Mouse (Mus musculus): Measurements from ENCODE around the gene Camk1d.
"Not testable (repeated sequence)": the region's sequence is repeated elsewhere in the genome, so short reads cannot be mapped to it uniquely, and the experiment has no call there.

Gene Camk1d

DNA sequence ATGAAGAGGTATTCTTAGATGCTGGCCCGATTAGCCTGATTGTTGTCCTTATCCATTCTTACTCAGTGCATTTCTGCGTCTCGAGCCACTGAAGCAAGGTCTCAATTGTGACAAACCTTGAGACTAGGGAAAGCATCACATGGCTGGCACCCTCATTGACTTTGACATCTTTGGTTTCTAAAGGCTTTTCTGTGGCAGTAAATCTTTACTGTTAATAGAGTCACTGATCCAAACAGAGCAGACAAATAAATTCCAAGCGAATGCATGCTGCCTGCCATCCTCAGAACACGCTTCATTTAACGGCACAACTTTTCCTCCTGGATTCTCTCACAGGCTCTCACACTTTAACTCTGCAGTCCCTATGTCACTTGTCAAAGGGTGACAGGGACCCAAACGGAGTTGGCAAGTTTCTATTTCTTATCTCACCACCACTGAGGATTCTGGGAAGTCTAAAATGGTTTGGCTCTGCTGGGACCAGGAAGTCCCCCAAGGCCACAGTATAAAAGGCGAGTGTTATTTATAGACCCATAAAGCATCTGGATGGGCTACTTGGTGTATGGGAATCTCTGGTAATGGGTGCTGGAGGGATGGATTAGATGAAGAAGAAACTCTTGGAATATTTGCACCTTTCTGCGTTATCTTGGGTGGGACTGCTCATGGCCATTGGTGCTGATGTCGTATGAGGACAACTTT lies 141.9 kb downstream of the Camk1d start:
- DNase-seq (ENCODE audit: low read depth, low spot score): no peak

GRCm38 (mm10) chr2:5566611-5567010 lies 147.7 kb downstream of the Camk1d start:
- DNase-seq (ENCODE audit: low read depth, low spot score): no peak

DNA sequence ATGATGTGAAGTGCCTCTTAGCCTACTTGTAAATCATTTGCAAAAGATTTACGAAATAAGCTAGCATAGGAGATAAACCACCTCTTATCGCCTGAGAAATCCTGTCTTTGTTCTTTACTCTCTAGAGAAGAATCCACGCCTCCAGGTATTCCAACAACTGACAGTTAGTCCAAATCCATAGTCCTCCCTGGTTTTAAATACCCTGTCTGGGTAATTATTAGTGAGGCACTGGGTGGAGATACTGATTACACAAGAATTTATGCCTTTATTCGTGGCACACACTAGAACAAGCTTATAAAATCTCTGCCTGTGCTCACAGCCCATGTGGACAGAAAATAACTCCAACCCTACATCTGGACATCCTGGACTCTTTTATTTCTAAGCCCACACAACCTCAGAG lies 150.6 kb downstream of the Camk1d start:
- no peak for DNase-seq (ENCODE audit: low read depth, low spot score)

DNA sequence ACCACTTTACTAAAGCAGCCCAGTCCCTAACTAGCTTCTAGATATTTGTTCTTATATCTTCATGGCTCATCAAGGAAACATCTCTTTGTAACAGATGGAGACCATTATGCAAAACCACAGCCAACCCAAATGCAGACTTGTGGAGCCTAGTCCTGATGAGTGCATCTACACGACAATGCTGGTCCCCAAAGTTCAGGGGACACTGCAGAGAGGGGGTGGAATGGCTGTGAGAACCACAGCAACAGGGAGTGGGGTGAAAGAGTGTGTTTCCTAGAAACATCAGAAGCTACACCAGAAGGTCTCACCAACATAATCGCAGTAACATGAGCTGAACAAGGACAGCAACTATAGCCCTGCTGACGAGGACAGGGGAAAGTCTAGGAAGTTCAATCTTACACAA lies 152.9 kb downstream of the Camk1d start:
- no peak for DNase-seq (ENCODE audit: low read depth, low spot score)

DNA sequence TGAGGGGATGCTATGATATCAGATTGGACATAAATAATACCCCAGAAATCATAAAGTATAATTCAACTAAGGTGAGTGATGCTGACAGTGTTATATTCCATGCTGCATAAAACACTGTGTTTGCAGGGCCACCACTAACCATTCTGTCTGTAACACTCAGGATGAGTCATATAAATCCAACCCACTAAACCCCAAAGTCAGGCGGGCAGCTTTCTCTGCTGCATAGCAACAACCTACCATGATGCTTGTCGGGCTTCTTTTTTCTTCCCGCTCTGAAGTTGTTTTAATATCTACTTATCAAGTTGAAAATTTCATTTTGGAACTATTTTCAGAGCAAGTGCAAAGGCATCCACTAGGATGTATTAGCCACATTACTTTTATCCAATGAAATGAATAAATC lies 161.1 kb downstream of the Camk1d start:
- no peak for DNase-seq (ENCODE audit: low read depth, low spot score)

- DNase-seq (ENCODE audit: low read depth, low spot score): no peak
Measured at GRCm38 (mm10) chr2:5551758-5552255, 162.5 kb downstream of the Camk1d start.

- no peak for DNase-seq (ENCODE audit: low read depth, low spot score)
Measured at GRCm38 (mm10) chr2:5549334-5549733, 165.0 kb downstream of the Camk1d start.

- no peak for DNase-seq (ENCODE audit: low read depth, low spot score)
Measured at GRCm38 (mm10) chr2:5548872-5549271, 165.4 kb downstream of the Camk1d start.

DNA sequence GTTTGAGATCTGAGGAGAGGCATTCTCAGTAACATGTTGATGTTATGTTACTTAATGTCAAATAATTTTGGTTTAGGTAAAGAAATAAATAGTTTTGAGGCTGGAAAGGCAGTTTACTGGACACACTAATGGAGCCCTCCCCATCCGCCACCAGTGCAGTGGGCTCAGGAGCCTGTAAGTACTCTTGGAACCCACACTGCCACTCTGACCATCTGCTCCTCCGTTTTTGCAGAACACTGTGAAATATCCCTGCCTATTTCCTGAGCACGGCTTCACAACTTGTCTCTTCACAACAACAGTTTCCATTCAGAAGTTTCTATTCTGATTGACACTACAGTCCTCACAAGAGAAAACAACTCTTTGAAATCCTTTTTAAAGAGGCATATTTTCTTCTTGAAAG lies 173.4 kb downstream of the Camk1d start:
- no peak for DNase-seq (ENCODE audit: low read depth, low spot score)

DNA sequence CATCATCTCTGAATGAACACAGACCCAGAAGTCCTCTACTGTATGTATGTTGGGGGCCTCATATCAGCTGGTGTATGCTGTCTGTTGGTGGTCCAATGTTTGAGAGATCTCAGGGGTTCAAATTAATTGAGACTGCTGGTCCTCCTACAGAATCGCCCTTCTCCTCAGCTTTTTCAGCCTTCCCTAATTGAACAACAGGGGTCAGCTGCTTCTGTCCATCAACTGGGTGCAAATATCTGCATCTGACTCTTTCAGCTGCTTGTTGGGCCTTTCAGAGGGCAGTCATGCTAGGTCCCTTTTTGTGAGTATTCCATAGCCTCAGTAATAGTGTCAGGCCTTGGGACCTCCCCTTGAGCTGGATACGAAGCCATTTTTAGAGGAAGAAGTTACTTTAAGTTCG lies 174.4 kb downstream of the Camk1d start:
- DNase-seq (ENCODE audit: low read depth, low spot score): not testable (repeated sequence)

DNA sequence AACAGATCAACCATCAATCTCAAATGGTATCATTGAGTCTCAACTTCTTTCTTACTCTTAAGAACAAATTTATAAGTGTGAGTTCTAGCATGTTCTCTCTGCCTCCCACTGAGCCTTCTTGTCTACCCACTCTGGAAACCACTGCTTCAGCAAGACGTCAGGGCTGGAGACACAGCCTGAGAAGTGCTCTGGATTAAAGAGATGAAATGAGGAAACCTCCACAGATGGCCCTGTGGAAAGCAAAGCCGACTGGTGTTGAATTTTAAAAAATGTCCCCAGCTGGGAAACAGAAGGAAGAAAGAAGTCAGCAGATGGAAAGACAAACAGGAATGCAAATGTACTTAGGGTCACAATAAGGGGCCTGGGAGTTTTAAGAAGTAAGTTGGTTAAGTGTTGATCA lies 180.4 kb downstream of the Camk1d start:
- DNase-seq (ENCODE audit: low read depth, low spot score): peak; percentile 28

GRCm38 (mm10) chr2:5529992-5530391 lies 184.3 kb downstream of the Camk1d start:
- peak; percentile 18 for DNase-seq (ENCODE audit: low read depth, low spot score)

- no peak for DNase-seq (ENCODE audit: low read depth, low spot score)
Measured at GRCm38 (mm10) chr2:5519221-5519669, 195.1 kb downstream of the Camk1d start.

DNA sequence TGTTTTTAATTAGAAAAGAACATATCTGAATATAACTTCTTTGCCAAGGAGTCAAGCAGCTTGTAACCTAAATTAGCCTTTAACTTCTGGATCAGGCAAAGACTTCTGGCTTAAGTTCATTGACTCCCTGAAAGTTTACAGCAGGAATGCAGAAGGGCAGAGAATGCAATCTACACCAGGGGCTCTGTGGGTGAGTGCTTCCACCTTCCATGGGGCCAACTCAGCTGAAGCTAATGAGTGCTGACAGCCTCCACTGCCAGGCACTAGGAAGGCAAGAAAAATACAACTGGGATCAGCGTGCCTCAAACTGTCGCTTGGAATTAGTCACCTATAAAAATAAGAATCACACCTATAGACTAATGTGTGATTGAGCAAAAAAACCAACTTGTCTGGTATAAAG lies 199.2 kb downstream of the Camk1d start:
- no peak for DNase-seq (ENCODE audit: low read depth, low spot score)

GRCm38 (mm10) chr2:5514095-5514494 lies 200.2 kb downstream of the Camk1d start:
- no peak for DNase-seq (ENCODE audit: low read depth, low spot score)

DNA sequence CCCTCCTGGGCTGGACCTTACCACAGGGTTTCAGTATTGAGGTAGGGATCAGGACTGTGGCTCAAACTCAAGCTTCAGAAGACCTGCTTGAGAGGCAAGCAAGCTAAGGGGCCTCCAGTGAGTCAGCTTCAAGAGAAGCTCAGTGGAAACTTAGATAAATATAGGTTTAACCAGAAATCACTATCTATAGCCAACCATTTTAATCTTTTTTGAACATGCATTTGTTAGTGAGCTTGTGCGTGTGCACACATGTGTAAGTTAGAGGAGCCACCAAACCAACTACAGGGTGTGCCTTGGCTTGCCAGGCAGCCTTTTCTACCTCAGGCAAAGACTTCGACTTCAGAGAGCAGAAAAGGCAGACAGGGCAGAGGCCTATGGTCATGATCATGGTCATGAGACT lies 200.7 kb downstream of the Camk1d start:
- DNase-seq (ENCODE audit: low read depth, low spot score): no peak

GRCm38 (mm10) chr2:5510042-5510441 lies 204.3 kb downstream of the Camk1d start:
- DNase-seq (ENCODE audit: low read depth, low spot score): no peak

DNA sequence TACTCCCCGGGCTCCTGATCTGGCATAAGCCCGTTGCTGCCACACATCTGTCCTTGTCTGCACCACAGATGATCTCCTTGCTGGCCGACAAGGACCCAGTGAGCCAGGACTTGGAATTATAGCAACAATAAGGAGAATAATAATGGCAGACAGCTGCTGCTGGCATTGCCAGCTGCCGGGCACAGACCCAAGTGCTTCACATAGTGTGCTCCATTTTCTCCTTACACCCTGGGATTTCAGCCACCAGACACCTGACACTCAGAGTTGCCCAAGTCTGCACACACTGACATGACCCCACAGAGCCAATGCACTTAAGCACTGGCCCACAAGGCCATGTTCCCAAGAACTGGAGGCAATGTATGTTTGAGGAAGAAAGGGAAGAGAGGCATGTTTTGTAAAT lies 214.7 kb downstream of the Camk1d start:
- DNase-seq (ENCODE audit: low read depth, low spot score): no peak

DNA sequence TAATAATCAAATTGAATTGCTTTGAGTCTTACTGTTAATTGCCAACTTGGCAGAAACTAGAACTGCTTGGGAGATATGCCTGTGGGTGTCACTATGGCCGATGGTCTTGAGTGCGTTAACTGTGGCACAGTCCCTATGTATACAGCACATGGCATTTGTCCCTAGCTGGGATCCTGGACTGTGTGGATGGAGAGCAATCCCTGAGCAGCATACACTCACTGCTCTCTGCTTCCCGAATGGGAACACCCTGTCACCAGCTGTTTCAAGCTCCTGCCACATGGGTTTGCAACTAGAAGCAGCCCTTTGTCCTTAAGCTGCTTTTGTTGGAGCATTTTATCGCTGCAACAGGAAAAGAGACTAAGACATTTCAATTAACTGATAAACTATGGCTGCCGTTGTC lies 224.4 kb downstream of the Camk1d start:
- DNase-seq (ENCODE audit: low read depth, low spot score): no peak

GRCm38 (mm10) chr2:5487344-5487743 lies 227.0 kb downstream of the Camk1d start:
- DNase-seq (ENCODE audit: low read depth, low spot score): no peak

- DNase-seq (ENCODE audit: low read depth, low spot score): no peak
Measured at GRCm38 (mm10) chr2:5486663-5487062, 227.7 kb downstream of the Camk1d start.

DNA sequence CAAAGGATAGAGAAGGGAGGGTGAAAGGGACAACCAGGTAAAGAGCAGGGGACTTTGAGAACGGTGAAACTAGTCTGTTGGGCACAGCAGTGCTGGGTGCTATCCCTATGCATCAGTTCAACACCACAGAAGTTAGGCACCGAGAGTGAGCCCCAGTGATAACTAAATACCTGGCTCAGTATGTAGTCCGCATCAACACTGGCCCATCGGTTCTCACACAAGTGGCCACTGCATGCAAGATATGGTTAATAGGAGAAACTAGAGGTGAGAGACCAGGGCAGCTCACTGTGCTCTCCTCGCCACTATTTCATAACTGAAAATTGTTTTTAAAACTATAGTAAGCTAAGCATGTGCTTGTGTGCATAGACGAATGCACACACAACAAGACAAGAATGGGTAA lies 228.5 kb downstream of the Camk1d start:
- no peak for DNase-seq (ENCODE audit: low read depth, low spot score)

DNA sequence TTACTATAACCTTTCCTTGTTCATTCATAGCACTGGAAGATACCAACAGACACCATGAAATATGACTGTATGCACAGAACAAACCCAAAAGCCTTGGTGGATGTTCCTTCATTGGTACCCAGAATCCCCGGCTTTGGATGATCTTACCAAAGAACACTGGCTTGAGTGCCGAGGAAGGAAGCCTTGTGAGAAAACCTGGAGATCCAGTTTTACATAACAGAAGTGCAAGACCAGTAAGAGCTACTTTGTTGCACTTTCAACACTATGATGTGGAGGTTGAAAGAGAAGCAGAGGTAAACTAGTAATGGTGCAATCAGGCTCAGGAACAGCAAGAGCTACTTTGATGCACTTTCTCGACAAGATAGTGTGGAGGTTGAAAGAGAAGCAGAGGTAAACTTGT lies 234.4 kb downstream of the Camk1d start:
- DNase-seq (ENCODE audit: low read depth, low spot score): no peak

- DNase-seq (ENCODE audit: low read depth, low spot score): no peak
Measured at GRCm38 (mm10) chr2:5478709-5479108, 235.6 kb downstream of the Camk1d start.

Data from brain, embryonic 18.5 days (tissue).